Mouse (Mus musculus): ENCODE measurements around the gene Arfgef3. TPM values are rescaled to one million over a fixed set of nuclear protein-coding genes. Genes with fewer than 3 reads are reported as not detected.
A peak's percentile ranks its signal among the peaks of the same experiment; 100 is the strongest.
"Not testable (repeated sequence)": the region's sequence is repeated elsewhere in the genome, so short reads cannot be mapped to it uniquely, and the experiment has no call there.

The Arfgef3 gene
- polyA plus RNA-seq, 1 experiment from 2014 or later = 0.44 TPM

DNA sequence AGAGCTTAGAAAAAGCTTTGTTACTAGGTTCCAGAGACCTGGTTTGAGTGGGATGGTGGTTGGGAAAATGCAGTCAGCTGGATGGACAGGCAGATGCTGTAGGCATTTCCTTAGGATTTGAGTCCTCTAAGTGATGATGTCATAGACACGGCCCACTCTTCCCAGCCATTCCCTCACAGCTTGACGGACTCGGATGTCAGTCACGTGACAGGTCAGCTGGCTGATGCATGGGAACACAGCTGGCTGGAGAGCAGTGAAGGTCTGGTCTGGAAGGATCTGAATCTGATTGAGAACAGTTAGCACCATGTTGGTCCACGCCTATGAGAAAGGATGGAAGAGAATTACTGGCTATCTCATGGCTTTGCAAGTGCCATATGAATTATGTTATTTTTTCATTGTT lies 154.3 kb downstream of the Arfgef3 start:
- DNase-seq (ENCODE audit: low spot score) = no peak

DNA sequence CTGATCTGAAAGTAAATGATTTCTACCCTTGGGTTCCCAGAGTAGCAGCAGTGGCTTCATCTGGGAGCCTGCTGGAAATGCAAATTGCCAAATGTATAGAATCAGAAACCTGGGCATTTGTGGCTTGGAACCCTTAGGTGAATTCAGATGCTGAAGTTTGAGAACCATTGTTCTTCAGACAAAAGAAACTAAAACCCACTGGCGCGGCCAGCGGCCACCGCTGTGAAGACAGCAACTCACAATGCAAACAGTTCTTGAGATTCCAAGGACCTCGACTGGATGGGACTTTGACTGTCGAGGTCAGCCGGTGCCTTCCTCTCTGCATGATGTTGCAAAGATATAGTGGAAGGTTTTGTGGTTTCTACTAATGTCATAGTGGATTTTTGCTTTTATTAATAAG lies 159.6 kb downstream of the Arfgef3 start:
- DNase-seq (ENCODE audit: low spot score) = no peak

DNA sequence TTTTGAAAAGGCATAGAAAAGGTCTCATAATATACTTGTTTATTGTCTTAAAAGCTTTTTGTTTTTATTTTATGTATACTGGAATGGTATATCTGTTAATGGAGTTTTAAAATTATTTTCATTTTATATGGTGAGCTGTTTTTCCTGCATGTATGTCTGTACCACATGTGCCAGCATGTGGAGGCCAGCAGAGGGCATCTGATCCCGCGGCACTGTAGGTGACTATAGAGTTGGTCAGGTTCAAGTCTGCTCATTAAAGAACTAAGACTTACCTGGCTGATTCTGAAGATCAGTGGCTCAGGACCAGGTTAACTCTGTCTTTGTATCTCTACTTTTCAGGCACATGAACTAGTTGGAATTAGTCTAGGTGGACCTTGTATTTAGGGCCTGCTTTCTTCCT lies 171.2 kb downstream of the Arfgef3 start:
- DNase-seq (ENCODE audit: low spot score) = peak; percentile 53

- DNase-seq (ENCODE audit: low spot score) = peak; percentile 63
Measured at GRCm38 (mm10) chr10:18562940-18563339, 180.8 kb downstream of the Arfgef3 start.

DNA sequence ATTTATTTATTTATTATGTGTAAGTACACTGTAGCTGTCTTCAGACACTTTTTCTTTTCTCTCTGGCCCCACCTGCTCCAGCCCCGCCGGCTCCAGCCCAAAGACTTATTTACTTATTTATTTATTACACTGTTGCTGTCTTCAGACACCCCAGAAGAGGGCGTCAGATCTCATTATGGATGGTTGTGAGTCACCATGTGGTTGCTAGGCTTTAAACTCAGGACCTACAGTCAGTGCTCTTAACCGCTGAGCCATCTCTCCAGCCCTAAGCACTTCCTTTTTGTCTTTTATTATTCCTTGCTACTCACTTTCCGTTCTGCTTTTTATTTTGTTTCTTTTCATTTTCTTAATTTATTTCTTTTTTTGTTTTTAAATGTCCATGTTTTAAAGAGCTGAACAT lies 182.3 kb downstream of the Arfgef3 start:
- DNase-seq (ENCODE audit: low spot score) = no peak

GRCm38 (mm10) chr10:18559076-18559475 lies 184.7 kb downstream of the Arfgef3 start:
- not testable (repeated sequence) for DNase-seq (ENCODE audit: low spot score)

GRCm38 (mm10) chr10:18549321-18550216 lies 194.2 kb downstream of the Arfgef3 start:
- no peak for DNase-seq (ENCODE audit: low spot score)

DNA sequence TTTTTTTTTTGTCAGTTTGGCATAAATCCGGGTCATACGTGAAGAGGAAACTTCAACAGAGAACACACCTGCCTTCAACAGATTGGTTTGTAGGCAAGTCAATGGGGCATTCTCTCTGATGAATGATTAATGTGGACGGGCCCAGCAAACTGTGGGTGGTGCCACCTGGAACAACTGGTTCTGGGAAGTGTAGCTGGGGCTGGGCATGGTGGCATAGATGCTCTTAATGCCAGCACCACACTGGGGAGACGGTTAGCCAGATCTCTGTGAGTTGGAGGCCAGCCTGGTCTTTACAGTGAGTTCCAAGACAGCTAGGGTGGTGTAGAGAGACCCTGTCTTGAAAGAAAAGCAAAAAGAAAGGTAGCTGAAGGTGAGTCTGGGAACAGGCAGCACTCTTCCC lies 196.4 kb downstream of the Arfgef3 start:
- no peak for DNase-seq (ENCODE audit: low spot score)

GRCm38 (mm10) chr10:18545813-18546235 lies 197.9 kb downstream of the Arfgef3 start, which contains the start of gene Hebp2:
TSS of gene Hebp2 (minus strand) at chr10:18546076.
- DNase-seq (ENCODE audit: low spot score) = peak; percentile 46

- DNase-seq (ENCODE audit: low spot score) = no peak
Measured at GRCm38 (mm10) chr10:18545309-18545708, 198.4 kb downstream of the Arfgef3 start.

- DNase-seq (ENCODE audit: low spot score) = no peak
Measured at GRCm38 (mm10) chr10:18536889-18537288, 206.9 kb downstream of the Arfgef3 start.

- DNase-seq (ENCODE audit: low spot score) = no peak
Measured at GRCm38 (mm10) chr10:18532293-18532692, 211.5 kb downstream of the Arfgef3 start.

Other genes starting within 250 kb of the Arfgef3 start
- gene Hebp2, start 197.9 kb downstream of the Arfgef3 start, polyA plus RNA-seq (2015; fragmentation: Nextera tagmentation; extraction: Ambion mirVana) = 3.0 and 4.0 TPM in 2 replicates
- not detected in 2 replicates for gene Gm4922, start 42.8 kb upstream of the Arfgef3 start, polyA plus RNA-seq (2015; fragmentation: Nextera tagmentation; extraction: Ambion mirVana)
- 102 and 104 TPM in 2 replicates for gene Perp, start 101.1 kb upstream of the Arfgef3 start, polyA plus RNA-seq (2015; fragmentation: Nextera tagmentation; extraction: Ambion mirVana)

Measured in thymus, postnatal 0 days (tissue).